24 mouse cellular contexts compared by ENCODE assay signal in the genomic region with DNA sequence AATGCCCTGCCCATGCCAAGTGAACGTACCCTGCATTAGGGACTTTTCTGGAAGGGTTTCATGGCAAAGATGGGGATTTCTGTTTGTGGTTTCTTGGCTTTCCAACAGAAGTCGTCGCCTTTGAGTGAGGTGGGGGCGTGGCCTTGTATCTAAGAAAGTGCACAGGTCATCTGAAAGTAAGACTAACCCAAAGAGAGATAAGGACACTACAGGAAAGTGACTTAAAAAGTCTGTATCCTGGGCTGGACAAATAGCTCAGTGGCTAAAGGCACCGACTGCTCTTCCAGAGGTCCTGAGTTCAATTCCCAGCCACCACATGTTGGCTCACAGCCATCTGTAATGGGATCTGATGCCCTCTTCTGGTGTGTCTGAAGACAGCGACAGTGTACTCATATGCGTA. TPM values are rescaled to one million over a fixed set of nuclear protein-coding genes. Genes with fewer than 3 reads are reported as not detected.
DNase-seq lines count a peak whose midpoint lies in the region; ATAC-seq lines count a peak whose summit lies in the region.
"Had no signal": no experiment of that assay in that cellular context is flagged by ENCODE, and none has a peak within 500 bp of the region (broad histone marks: within the 10 kb centered on the region; RNA-seq: fewer than 3 reads in every experiment).

No protein-coding gene starts in this region.

- H3K4me3 ChIP-seq in heart, embryonic 13.5 days = no peak overlapping the region
- no peak overlapping the region for H3K4me3 ChIP-seq in midbrain, embryonic 11.5 days (ENCODE audit: low read depth, low read length)
- H3K4me3 ChIP-seq in midbrain, embryonic 16.5 days (ENCODE audit: low read depth, low read length) = no peak overlapping the region
- H3K4me3 ChIP-seq in liver, embryonic 15.5 days (replicated peaks) = no peak overlapping the region
- H3K4me3 ChIP-seq: embryonic facial prominence, embryonic 12.5 days; heart, embryonic 12.5 days; hindbrain, embryonic 10.5 days had no signal

- H3K4me2 ChIP-seq in heart, embryonic 13.5 days = peak overlapping the region; percentile 13; the same call in 1 of the 2 replicates
- no peak overlapping the region for H3K4me2 ChIP-seq in midbrain, embryonic 11.5 days
- no peak overlapping the region for H3K4me2 ChIP-seq in midbrain, embryonic 16.5 days (ENCODE audit: low read length)
- H3K4me2 ChIP-seq in liver, embryonic 15.5 days = no peak overlapping the region
- H3K4me2 ChIP-seq: embryonic facial prominence, embryonic 12.5 days; heart, embryonic 12.5 days had no signal

- no peak overlapping the region for H3K9ac ChIP-seq in heart, embryonic 13.5 days
- H3K9ac ChIP-seq in midbrain, embryonic 11.5 days (ENCODE audit: low read length) = no peak overlapping the region
- no peak overlapping the region for H3K9ac ChIP-seq in midbrain, embryonic 16.5 days (ENCODE audit: low read depth, low read length)
- 0 out of 2 replicates have a peak overlapping the region, but pooled peaks have one; percentile 29 for H3K9ac ChIP-seq in liver, embryonic 15.5 days
- H3K9ac ChIP-seq: embryonic facial prominence, embryonic 12.5 days; heart, embryonic 12.5 days had no signal

- 72% methylated on average over 7 of the region's 7 CpGs for WGBS in heart, embryonic 13.5 days
- WGBS in midbrain, embryonic 11.5 days = 86% methylated on average over 7 of the region's 7 CpGs
- 85% methylated on average over 7 of the region's 7 CpGs for WGBS in midbrain, embryonic 16.5 days
- WGBS in liver, embryonic 15.5 days (ENCODE audit: insufficient replicate concordance) = 50% methylated on average over 7 of the region's 7 CpGs

- no peaks in the 10 kb centered on the region for H3K9me3 ChIP-seq in heart, embryonic 13.5 days
- H3K9me3 ChIP-seq in midbrain, embryonic 11.5 days (ENCODE audit: control insufficient read depth, low read length) = no peaks in the 10 kb centered on the region
- H3K9me3 ChIP-seq in midbrain, embryonic 16.5 days (replicated peaks; ENCODE audit: control insufficient read depth, low read length, poor library complexity, severe bottlenecking) = no peaks in the 10 kb centered on the region
- no peaks in the 10 kb centered on the region for H3K9me3 ChIP-seq in liver, embryonic 15.5 days (replicated peaks)
- H3K9me3 ChIP-seq: embryonic facial prominence, embryonic 12.5 days; heart, embryonic 12.5 days; hindbrain, embryonic 10.5 days; megakaryocyte, embryonic 14.5 days had no signal

- H3K36me3 ChIP-seq in heart, embryonic 13.5 days = peaks cover 23% of the 10 kb centered on the region
- H3K36me3 ChIP-seq in midbrain, embryonic 11.5 days (ENCODE audit: control insufficient read depth, insufficient read depth, low read length) = peaks cover 5% of the 10 kb centered on the region; the same call in 1 of the 2 replicates
- no peaks in the 10 kb centered on the region for H3K36me3 ChIP-seq in midbrain, embryonic 16.5 days (ENCODE audit: control insufficient read depth, insufficient read depth, low read length)
- H3K36me3 ChIP-seq in liver, embryonic 15.5 days (replicated peaks) = peaks cover 35% of the 10 kb centered on the region

- peaks cover 49% of the 10 kb centered on the region for H3K4me1 ChIP-seq in heart, embryonic 13.5 days
- H3K4me1 ChIP-seq in midbrain, embryonic 11.5 days (ENCODE audit: control insufficient read depth, insufficient read depth, low read length) = peaks cover 6% of the 10 kb centered on the region; the same call in 1 of the 2 replicates
- H3K4me1 ChIP-seq in midbrain, embryonic 16.5 days (ENCODE audit: control insufficient read depth, insufficient read depth, low read length) = peaks cover 9% of the 10 kb centered on the region
- peaks cover 82% of the 10 kb centered on the region for H3K4me1 ChIP-seq in liver, embryonic 15.5 days (replicated peaks)

- no peak for ATAC-seq in heart, embryonic 13.5 days (ENCODE audit: extremely low read depth, insufficient number of reproducible peaks, low FRiP score, low TSS enrichment)
- ATAC-seq in midbrain, embryonic 11.5 days (ENCODE audit: low FRiP score) = no peak
- ATAC-seq in midbrain, embryonic 16.5 days = no peak
- ATAC-seq in liver, embryonic 15.5 days (ENCODE audit: insufficient read depth) = no peak
- ATAC-seq: forebrain, embryonic 16.5 days had no signal

- DNase-seq in heart, postnatal 10 days = no peak
- peak; percentile 33 for DNase-seq in midbrain, embryonic 11.5 days (ENCODE audit: low spot score, missing footprints)
- DNase-seq in layer of hippocampus, adult 18-20 months (ENCODE audit: low spot score in 2 of 2) = no peak
- no peak for DNase-seq in adrenal gland, adult 18-20 months (ENCODE audit: low spot score in 2 of 2)
- DNase-seq in left cerebral cortex, adult 11 months (ENCODE audit: low spot score) = no peak
- DNase-seq: adrenal gland, postnatal 36 days; cerebellum, adult 2 months; kidney, postnatal 25 days; layer of hippocampus, adult 9-11 months; lung, adult 18-20 months; right cerebral cortex, adult 18-20 months; spleen, adult 18-20 months; thymus, postnatal 4 days had no signal

- intact Hi-C loops in heart, postnatal 10 days (cut with DNase I) = loop anchor here (10.0 kb wide), 1 partner anchor 314 kb away; a partner anchor contains a TSS

- H3K27me3 ChIP-seq in heart, embryonic 13.5 days (replicated peaks) = no peaks in the 10 kb centered on the region
- no peaks in the 10 kb centered on the region for H3K27me3 ChIP-seq in midbrain, embryonic 11.5 days (ENCODE audit: control insufficient read depth, insufficient read depth, low read length)
- H3K27me3 ChIP-seq in midbrain, embryonic 16.5 days (ENCODE audit: control insufficient read depth, insufficient read depth, low read depth, low read length) = no peaks in the 10 kb centered on the region
- no peaks in the 10 kb centered on the region for H3K27me3 ChIP-seq in liver, embryonic 15.5 days
- H3K27me3 ChIP-seq: embryonic facial prominence, embryonic 12.5 days; heart, embryonic 12.5 days; megakaryocyte, embryonic 14.5 days had no signal

- no peak overlapping the region for H3K27ac ChIP-seq in heart, embryonic 13.5 days (replicated peaks)
- H3K27ac ChIP-seq in midbrain, embryonic 11.5 days (ENCODE audit: low read depth, low read length) = no peak overlapping the region
- H3K27ac ChIP-seq in midbrain, embryonic 16.5 days (ENCODE audit: low read length) = no peak overlapping the region
- H3K27ac ChIP-seq in liver, embryonic 15.5 days (replicated peaks) = peak overlapping the region; percentile 49
- H3K27ac ChIP-seq: embryonic facial prominence, embryonic 12.5 days; hindbrain, embryonic 10.5 days had no signal

RNA-seq across cellular contexts. Expression of a gene that starts 5.0 kb away (rescaled TPM):
- 21.1 and 23.2 TPM in 2 replicates for polyA plus RNA-seq in heart, embryonic 13.5 days (2015; fragmentation: Nextera tagmentation; extraction: Ambion mirVana)
- total RNA-seq in heart, postnatal 10 days (2021) = 10 to 100 TPM in 1 of 2 experiments, 1 to 10 TPM in 1; 9.1 to 10.4 TPM
- 20.3 and 22.0 TPM in 2 replicates for polyA plus RNA-seq in midbrain, embryonic 11.5 days (2014; fragmentation: Nextera tagmentation; extraction: Ambion mirVana)
- 7.1 and 8.4 TPM in 2 replicates for polyA plus RNA-seq in midbrain, embryonic 16.5 days (2015; fragmentation: Nextera tagmentation; extraction: Ambion mirVana)
- 35.6 and 38.9 TPM in 2 replicates for polyA plus RNA-seq in liver, embryonic 15.5 days (2015; fragmentation: Nextera tagmentation; extraction: Ambion mirVana)
- total RNA-seq in layer of hippocampus, adult 18-20 months (2021) = 1 to 10 TPM; 4.2 to 5.1 TPM
- 10 to 100 TPM; 10.6 to 11.5 TPM for total RNA-seq in adrenal gland, adult 18-20 months (2021)

RNA-seq across cellular contexts. Expression of a gene that starts 8.1 kb away (rescaled TPM):
- polyA plus RNA-seq in heart, embryonic 13.5 days (2015; fragmentation: Nextera tagmentation; extraction: Ambion mirVana) = 32.3 and 37.1 TPM in 2 replicates
- 10 to 100 TPM; 13.1 to 13.4 TPM for total RNA-seq in heart, postnatal 10 days (2021)
- 13.4 and 15.5 TPM in 2 replicates for polyA plus RNA-seq in midbrain, embryonic 11.5 days (2014; fragmentation: Nextera tagmentation; extraction: Ambion mirVana)
- polyA plus RNA-seq in midbrain, embryonic 16.5 days (2015; fragmentation: Nextera tagmentation; extraction: Ambion mirVana) = 7.0 and 9.2 TPM in 2 replicates
- 28.2 and 29.6 TPM in 2 replicates for polyA plus RNA-seq in liver, embryonic 15.5 days (2015; fragmentation: Nextera tagmentation; extraction: Ambion mirVana)
- total RNA-seq in layer of hippocampus, adult 18-20 months (2021) = 10 to 100 TPM in 1 of 2 experiments, 1 to 10 TPM in 1; 8.7 to 11.5 TPM
- 10 to 100 TPM; 17.3 to 23.7 TPM for total RNA-seq in adrenal gland, adult 18-20 months (2021)

RNA-seq across cellular contexts. Expression of a gene that starts 20.6 kb away (rescaled TPM):
- polyA plus RNA-seq in heart, embryonic 13.5 days (2015; fragmentation: Nextera tagmentation; extraction: Ambion mirVana) = 2.0 and 2.1 TPM in 2 replicates
- total RNA-seq in heart, postnatal 10 days (2021) = 1 to 10 TPM; 3.1 to 3.6 TPM
- polyA plus RNA-seq in midbrain, embryonic 11.5 days (2014; fragmentation: Nextera tagmentation; extraction: Ambion mirVana) = 0.77 and 0.85 TPM in 2 replicates
- polyA plus RNA-seq in midbrain, embryonic 16.5 days (2015; fragmentation: Nextera tagmentation; extraction: Ambion mirVana) = 1.5 TPM in 2 replicates
- polyA plus RNA-seq in liver, embryonic 15.5 days (2015; fragmentation: Nextera tagmentation; extraction: Ambion mirVana) = 0.67 and 0.75 TPM in 2 replicates
- total RNA-seq in layer of hippocampus, adult 18-20 months (2021) = under 1 TPM; 0.25 to 0.35 TPM
- total RNA-seq in adrenal gland, adult 18-20 months (2021) = 1 to 10 TPM; 2.6 to 3.0 TPM

RNA-seq across cellular contexts. Expression of a gene that starts 30.8 kb away (rescaled TPM):
- 84.7 and 89.0 TPM in 2 replicates for polyA plus RNA-seq in heart, embryonic 13.5 days (2015; fragmentation: Nextera tagmentation; extraction: Ambion mirVana)
- 10 to 100 TPM; 38.2 to 40.8 TPM for total RNA-seq in heart, postnatal 10 days (2021)
- 33.1 and 39.5 TPM in 2 replicates for polyA plus RNA-seq in midbrain, embryonic 11.5 days (2014; fragmentation: Nextera tagmentation; extraction: Ambion mirVana)
- 13.2 and 15.1 TPM in 2 replicates for polyA plus RNA-seq in midbrain, embryonic 16.5 days (2015; fragmentation: Nextera tagmentation; extraction: Ambion mirVana)
- polyA plus RNA-seq in liver, embryonic 15.5 days (2015; fragmentation: Nextera tagmentation; extraction: Ambion mirVana) = 920 and 1,009 TPM in 2 replicates
- total RNA-seq in layer of hippocampus, adult 18-20 months (2021) = 10 to 100 TPM; 18.5 to 20.1 TPM
- total RNA-seq in adrenal gland, adult 18-20 months (2021) = 10 to 100 TPM; 40.1 to 56.1 TPM

RNA-seq across cellular contexts. Expression of a gene that starts 31.1 kb away (rescaled TPM):
- polyA plus RNA-seq in heart, embryonic 13.5 days (2015; fragmentation: Nextera tagmentation; extraction: Ambion mirVana) = 0.13 and 0.23 TPM in 2 replicates
- under 1 TPM; 0.74 to 0.87 TPM for total RNA-seq in heart, postnatal 10 days (2021)
- polyA plus RNA-seq in midbrain, embryonic 11.5 days (2014; fragmentation: Nextera tagmentation; extraction: Ambion mirVana) = 0.08 and 0.31 TPM in 2 replicates
- polyA plus RNA-seq in midbrain, embryonic 16.5 days (2015; fragmentation: Nextera tagmentation; extraction: Ambion mirVana) = 3.1 and 4.4 TPM in 2 replicates
- polyA plus RNA-seq in liver, embryonic 15.5 days (2015; fragmentation: Nextera tagmentation; extraction: Ambion mirVana) = 0.06 and 0.09 TPM in 2 replicates
- 100 to 1,000 TPM; 130 to 133 TPM for total RNA-seq in layer of hippocampus, adult 18-20 months (2021)
- 1 to 10 TPM; 2.9 to 3.1 TPM for total RNA-seq in adrenal gland, adult 18-20 months (2021)
- total RNA-seq: common myeloid progenitor, adult 5-6 weeks; gastrocnemius, adult 18-20 months; granulocyte monocyte progenitor cell, adult 5-6 weeks had no signal
